Mouse (Mus musculus) limb, embryonic 12.5 days (tissue): ENCODE data around the gene Gm42420. TPM values are rescaled to one million over a fixed set of nuclear protein-coding genes. Genes with fewer than 3 reads are reported as not detected.

Experiments
- ATAC-seq: fragments of 200-750 bp; cut with Nextera tagmentation; 2 replicates; pipeline ENCODE4 v1.8.0; 2017; ENCODE audit warnings: low read depth, moderate TSS enrichment; ENCODE audit not compliant: insufficient number of reproducible peaks, insufficient read depth, low FRiP score, low TSS enrichment
- H3K27ac ChIP-seq: fragments of 300-500 bp; sonication (generic); 2 replicates; pipeline ENCODE4 v1.5.1; 2016; ENCODE audit warnings: mild to moderate bottlenecking, moderate library complexity
- H3K27me3 ChIP-seq: fragments of 300-500 bp; sonication (generic); 2 replicates; pipeline ENCODE4 v1.6.1; 2016; ENCODE audit warnings: mild to moderate bottlenecking, moderate library complexity
- H3K36me3 ChIP-seq: fragments of 300-500 bp; sonication (generic); 2 replicates; pipeline ENCODE4 v1.6.1; 2016; ENCODE audit warnings: mild to moderate bottlenecking, moderate library complexity
- H3K4me1 ChIP-seq: fragments of 300-500 bp; sonication (generic); replicated peaks from 2 replicates; pipeline ENCODE4 v1.6.1; 2016
- H3K4me2 ChIP-seq: fragments of 300-500 bp; sonication (generic); 2 replicates; pipeline ENCODE4 v1.6.1; 2016; ENCODE audit warnings: mild to moderate bottlenecking, moderate library complexity
- H3K4me3 ChIP-seq: fragments of 300-500 bp; sonication (generic); replicated peaks from 2 replicates; pipeline ENCODE4 v1.5.1; 2016; ENCODE audit warnings: mild to moderate bottlenecking
- H3K9ac ChIP-seq: fragments of 300-500 bp; sonication (generic); replicated peaks from 2 replicates; pipeline ENCODE4 v1.6.1; 2016; ENCODE audit warnings: mild to moderate bottlenecking, moderate library complexity
- H3K9me3 ChIP-seq: fragments of 300-500 bp; sonication (generic); 2 replicates; pipeline ENCODE4 v1.6.1; 2016; ENCODE audit warnings: mild to moderate bottlenecking, moderate library complexity
- WGBS: fragments of 180-500 bp; shearing (Covaris S2); methylation state at CpG from one replicate; pipeline ENCODE4 v1.1.7; 2016; 5-methylcytosine and 5-hydroxymethylcytosine counted together
- polyA plus RNA-seq: library from polyadenylated mRNA; unstranded; fragments of >200 nt; fragmentation: Nextera tagmentation; extraction: Ambion mirVana; gene quantifications from 2 replicates; pipeline ENCODE4 v1.2.1, GENCODE M21; 2016

Gm42420 gene
- polyA plus RNA-seq, 1 experiment from 2014 or later, result 1.0 TPM

DNA sequence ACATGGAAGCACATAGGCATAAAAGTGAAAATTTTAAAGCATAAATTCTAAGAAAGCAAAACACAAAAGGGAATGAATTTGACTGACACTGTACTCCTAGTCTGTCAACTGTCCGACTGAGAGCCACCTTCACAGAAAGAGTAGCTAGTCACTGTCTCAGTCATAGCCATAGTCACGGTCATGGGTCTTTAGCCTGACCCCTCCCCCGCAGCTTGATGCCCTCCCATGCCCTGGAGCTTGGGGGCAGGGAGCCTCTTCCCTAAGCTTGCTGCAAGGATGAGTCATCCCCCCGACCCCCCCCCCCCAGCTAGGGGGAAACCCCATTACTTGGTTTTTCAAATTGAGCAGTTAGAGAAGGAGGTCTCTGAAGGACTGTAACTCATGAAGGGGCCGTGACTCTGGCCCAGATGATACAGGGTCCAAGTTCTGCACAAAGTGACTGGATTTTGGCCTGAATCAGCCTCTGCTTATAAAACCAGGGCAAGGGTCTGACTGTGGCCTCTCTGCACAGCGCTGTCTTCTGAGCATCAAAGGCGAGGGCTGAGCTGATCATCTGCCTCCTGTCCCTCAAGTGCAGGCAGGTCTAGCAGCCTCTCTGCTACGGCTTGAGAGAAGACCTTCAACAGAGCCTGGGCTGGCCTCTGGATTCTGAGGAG lies 33.4 kb upstream of the Gm42420 start:
- no peak overlapping the region for H3K27ac ChIP-seq
- 68% methylated on average over 8 of the region's 8 CpGs for WGBS
- no peaks in the 10 kb centered on the region for H3K9me3 ChIP-seq
- H3K36me3 ChIP-seq, result peaks cover 26% of the 10 kb centered on the region
- no peak overlapping the region for H3K9ac ChIP-seq
- no peak for ATAC-seq
- H3K4me3 ChIP-seq, result no peak overlapping the region
- peaks cover 21% of the 10 kb centered on the region for H3K4me1 ChIP-seq
- no peak overlapping the region for H3K4me2 ChIP-seq
- H3K27me3 ChIP-seq, result no peaks in the 10 kb centered on the region

DNA sequence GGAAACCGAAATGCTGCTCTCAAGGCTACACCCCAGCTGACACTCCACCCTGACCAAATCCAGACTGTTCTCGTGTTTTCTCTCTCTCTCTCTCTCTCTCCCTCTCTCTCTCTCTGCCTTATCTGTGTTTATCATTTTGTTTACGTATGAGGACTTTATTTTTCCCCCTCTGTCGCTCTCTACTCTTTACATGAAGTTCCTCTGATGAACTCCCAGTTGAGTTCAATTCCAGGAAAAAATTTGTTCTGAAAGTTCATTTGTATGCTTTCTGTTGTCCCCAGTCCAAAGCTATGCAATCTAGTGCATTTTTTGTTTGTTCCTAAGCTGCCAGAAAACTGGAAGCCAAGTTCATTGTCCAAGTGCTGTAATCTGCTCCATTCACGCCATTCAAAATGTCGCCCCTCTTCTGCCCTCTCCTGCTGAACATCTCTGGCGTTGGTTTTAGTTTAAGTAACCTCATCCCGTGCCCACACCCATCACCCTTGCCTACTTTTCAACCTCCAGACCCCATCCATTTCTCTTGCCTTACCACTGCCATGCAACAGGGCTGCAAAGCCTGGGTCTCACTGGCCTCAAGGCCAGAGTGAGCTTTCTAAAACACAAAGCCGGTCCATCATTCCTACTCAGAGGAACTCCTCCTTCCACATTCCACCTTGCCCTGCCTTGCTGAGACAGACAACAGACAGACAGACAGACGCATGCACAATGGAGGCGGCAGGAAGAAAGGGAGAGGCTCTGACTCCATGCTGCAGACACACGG lies 30.5 kb upstream of the Gm42420 start:
- Histone ChIP-seq H3K4me2 (peak overlapping the region; percentile 78), H3K27me3 (no peaks in the 10 kb centered on the region), H3K9ac (no peak overlapping the region), H3K27ac (no peak overlapping the region), H3K4me3 (peak overlapping the region; percentile 93; the same call in 1 of the 2 replicates), H3K36me3 (peaks cover 22% of the 10 kb centered on the region), H3K9me3 (no peaks in the 10 kb centered on the region), H3K4me1 (peaks cover 40% of the 10 kb centered on the region)
- no peak for ATAC-seq
- 83% methylated on average over 12 of the region's 12 CpGs for WGBS

DNA sequence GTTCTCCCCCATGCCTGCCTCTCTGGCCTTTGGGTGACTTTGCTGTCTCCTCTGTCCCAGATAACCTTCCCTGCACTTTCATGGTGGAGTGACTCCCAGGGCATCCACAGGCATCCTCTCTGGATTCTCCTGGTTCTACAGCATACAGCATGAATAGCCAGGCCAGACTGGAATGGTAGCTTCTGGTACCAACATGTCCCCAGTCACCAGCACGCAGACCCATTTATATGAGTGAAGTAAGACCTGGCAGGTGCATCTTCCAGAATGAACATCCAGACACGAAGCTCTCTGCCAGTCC lies 30.0 kb upstream of the Gm42420 start:
- no peak for ATAC-seq
- Histone ChIP-seq H3K4me3 (peak overlapping the region; percentile 93), H3K4me1 (peaks cover 40% of the 10 kb centered on the region), H3K9me3 (no peaks in the 10 kb centered on the region), H3K9ac (no peak overlapping the region), H3K27me3 (no peaks in the 10 kb centered on the region), H3K36me3 (peaks cover 22% of the 10 kb centered on the region), H3K4me2 (peak overlapping the region; percentile 78), H3K27ac (no peak overlapping the region)
- WGBS, result 72% methylated on average over 2 of the region's 2 CpGs

DNA sequence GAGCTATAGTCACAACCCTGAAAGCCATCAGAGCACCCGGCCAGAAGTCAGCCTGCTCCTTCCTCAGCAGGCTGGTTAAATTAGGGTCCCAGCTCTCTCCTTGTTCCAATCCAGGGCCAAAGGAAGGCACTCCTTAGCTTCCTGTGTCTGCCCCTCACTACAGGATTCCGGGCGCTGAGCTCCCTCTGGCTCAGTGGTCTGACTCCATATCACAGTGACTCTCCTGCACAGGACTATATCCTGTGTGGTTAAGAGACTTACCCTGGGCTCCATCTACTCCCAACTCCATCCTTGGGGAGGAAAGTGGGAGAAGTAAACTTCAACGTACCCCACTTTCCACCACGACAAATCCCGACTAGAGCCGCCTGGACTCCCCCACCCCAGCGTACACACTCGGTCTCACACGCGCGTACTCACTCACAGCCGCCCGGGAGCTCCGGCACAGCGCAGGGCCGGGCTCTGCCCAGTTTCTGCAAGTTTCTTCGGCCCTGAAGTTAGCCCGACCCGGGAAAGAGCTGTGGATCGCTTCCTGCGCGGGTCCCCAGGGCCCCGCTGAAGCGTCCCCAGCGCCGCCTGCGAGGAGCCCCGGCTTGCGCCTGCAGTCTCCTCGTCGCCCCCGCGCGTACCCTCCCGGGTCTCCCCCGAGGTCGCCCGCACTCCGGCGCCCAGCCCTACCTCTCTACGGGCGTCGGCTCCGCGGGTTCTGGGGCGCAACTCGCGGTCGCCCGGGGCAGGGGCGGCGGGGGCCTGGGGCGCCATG lies 28.5 kb upstream of the Gm42420 start:
- peak; percentile 54 for ATAC-seq
- Histone ChIP-seq H3K27me3 (no peaks in the 10 kb centered on the region), H3K27ac (peak overlapping the region; percentile 97), H3K4me3 (peak overlapping the region; percentile 93), H3K4me2 (peak overlapping the region; percentile 78), H3K9ac (peak overlapping the region; percentile 94), H3K36me3 (peaks cover 13% of the 10 kb centered on the region), H3K4me1 (peaks cover 38% of the 10 kb centered on the region), H3K9me3 (no peaks in the 10 kb centered on the region)
- under 1% methylated on average over 46 of the region's 54 CpGs for WGBS

DNA sequence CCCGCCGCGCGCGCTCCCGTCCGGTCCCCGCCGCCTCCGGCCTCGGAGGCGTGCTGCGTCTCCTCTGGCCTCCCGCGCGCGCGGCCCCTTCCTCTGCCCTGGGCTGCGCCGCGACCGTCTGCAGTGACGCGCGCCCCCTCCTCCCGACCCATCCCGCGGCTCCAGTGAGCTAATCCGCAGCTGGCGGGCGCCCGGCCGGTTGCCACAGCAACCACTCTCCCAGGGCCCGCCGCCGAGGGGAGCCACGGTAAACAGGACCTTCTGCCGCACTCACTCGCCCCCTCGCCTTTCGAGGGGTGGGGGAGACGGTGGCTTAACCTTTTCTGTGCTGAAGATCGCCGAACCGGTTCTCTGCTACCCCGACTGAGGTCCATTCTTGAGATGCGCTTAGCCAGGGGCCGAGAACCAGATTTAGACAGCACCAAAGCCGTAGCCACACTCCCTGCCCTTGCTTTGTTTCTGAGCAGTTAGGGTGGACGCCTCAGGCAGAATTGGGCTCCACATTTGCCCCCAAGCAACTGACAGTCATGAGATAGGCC lies 27.8 kb upstream of the Gm42420 start, which contains the start of gene Dennd2a:
Dennd2a (minus strand) TSS at position 145 of the 539 bp plus-strand sequence.
- 1% methylated on average over 49 of the region's 50 CpGs for WGBS
- H3K4me1 ChIP-seq, result peaks cover 35% of the 10 kb centered on the region
- peak within 1 kb of the TSS; percentile 94 for H3K9ac ChIP-seq
- no peaks in the 10 kb centered on the region for H3K9me3 ChIP-seq
- peak; percentile 93 for ATAC-seq
- H3K27me3 ChIP-seq, result no peaks in the 10 kb centered on the region
- H3K27ac ChIP-seq, result peak within 1 kb of the TSS; percentile 97
- H3K4me2 ChIP-seq, result peak within 1 kb of the TSS; percentile 78
- H3K36me3 ChIP-seq, result peaks cover 13% of the 10 kb centered on the region
- H3K4me3 ChIP-seq, result peak within 1 kb of the TSS; percentile 93

DNA sequence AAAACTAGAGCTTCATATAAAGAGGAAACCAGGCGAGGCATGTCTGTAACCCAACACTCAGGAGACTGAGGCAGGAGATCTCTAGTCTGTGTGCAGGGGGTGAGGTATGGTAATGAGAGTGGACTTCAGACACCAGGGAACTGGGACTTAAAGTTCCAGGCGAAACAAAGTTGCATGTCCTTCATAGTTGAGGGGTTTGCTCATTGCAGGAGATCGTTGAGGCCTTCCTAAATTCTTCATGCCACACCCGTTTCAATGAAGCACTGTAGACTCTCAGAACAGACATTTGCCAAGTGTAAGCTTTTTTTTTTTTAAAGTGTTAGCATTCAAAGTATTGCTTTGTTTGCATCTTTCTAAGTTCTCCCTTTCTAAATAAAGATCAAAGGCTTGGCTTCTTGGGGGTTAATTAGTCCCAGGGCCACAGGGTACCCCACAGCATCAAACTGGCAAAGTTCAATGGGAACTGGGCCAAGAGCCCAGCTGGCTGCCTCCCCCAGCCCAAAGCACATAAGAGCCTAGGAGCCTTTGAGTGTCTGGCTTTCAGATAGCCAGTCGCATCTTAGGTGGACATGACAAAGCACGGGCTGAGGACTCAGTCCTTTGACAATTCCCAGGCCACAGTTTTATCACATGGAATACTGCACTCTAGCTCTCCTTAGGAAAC lies 26.1 kb upstream of the Gm42420 start:
- Histone ChIP-seq H3K27ac (0 out of 2 replicates have a peak overlapping the region, but pooled peaks have one; percentile 41), H3K4me3 (no peak overlapping the region), H3K36me3 (peaks cover 5% of the 10 kb centered on the region; the same call in 1 of the 2 replicates), H3K4me2 (no peak overlapping the region), H3K9me3 (no peaks in the 10 kb centered on the region), H3K4me1 (peaks cover 35% of the 10 kb centered on the region), H3K27me3 (no peaks in the 10 kb centered on the region), H3K9ac (no peak overlapping the region)
- no peak for ATAC-seq
- WGBS, result 36% methylated on average over 6 of the region's 6 CpGs

DNA sequence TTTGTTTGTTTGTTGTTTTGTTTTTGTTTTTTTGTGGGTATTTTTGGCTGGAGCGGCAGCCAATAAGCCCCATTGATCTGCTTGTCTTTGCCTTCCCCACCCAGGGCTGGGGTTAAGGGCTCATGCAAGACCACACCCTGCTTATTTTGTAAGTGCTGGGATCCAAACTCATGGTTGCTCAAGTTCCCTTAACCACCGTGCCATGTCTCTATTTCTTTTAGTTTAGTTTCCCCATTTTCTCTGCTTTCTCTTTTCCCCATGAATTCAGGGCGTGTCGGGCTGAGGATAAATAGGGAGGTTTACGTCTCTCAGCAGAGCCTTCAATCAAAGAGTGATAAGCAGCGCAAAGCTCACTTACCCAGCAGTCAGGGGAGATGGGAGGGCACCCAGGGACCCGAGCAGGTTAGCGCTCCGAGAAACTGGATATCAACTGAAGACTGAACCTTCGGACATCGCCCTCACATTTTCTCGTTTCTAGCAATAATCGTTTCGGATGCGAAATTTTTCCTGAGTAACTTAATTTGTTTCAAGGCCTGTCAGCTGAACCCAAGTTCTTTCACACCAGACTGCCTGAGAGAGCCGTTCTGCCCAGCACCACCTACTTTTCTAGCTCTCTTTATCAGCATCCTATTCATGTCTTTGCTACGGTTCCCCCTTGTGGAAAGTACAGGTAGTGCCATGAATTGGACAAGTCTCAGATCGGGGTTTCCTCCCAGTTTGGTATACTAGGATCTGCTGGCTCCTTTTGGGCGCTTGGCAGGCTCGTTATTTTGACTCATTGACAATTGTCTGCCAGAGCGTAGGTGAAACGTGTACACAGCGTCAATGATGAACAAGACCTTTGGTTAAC lies 23.2 kb upstream of the Gm42420 start:
- 26% methylated on average over 23 of the region's 23 CpGs for whole genome bisulfite sequencing
- Histone ChIP-seq H3K36me3 (no peaks in the 10 kb centered on the region), H3K9me3 (no peaks in the 10 kb centered on the region), H3K27me3 (no peaks in the 10 kb centered on the region), H3K9ac (no peak overlapping the region), H3K4me2 (0 out of 2 replicates have a peak overlapping the region, but pooled peaks have one; percentile 9), H3K4me1 (peaks cover 19% of the 10 kb centered on the region), H3K27ac (no peak overlapping the region), H3K4me3 (no peak overlapping the region)
- ATAC-seq, result no peak

DNA sequence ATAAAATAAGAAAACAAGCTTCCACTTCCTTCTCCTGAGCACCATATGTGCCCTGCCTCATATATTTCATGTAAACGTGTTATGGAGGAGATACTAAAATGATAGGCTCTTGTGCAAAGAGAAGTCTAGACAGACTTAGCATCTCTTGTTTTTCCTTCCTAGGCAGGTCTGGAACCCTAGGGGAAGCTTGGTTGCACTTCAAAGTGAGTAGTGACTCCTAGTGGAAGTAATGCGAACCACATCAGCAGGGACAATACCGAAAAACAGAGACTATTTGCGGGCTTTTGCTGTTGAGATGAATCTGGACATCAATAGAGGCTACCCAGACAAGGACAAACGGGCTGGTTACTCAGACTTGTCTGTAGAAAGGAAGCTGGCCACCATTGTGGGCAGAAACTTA lies 18.0 kb upstream of the Gm42420 start:
- no peaks in the 10 kb centered on the region for H3K36me3 ChIP-seq
- no peak overlapping the region for H3K4me3 ChIP-seq
- no peak overlapping the region for H3K27ac ChIP-seq
- ATAC-seq, result no peak
- no peaks in the 10 kb centered on the region for H3K9me3 ChIP-seq
- WGBS, result 19% methylated on average over 5 of the region's 5 CpGs
- H3K4me2 ChIP-seq, result no peak overlapping the region
- no peaks in the 10 kb centered on the region for H3K4me1 ChIP-seq
- H3K9ac ChIP-seq, result no peak overlapping the region
- H3K27me3 ChIP-seq, result no peaks in the 10 kb centered on the region

DNA sequence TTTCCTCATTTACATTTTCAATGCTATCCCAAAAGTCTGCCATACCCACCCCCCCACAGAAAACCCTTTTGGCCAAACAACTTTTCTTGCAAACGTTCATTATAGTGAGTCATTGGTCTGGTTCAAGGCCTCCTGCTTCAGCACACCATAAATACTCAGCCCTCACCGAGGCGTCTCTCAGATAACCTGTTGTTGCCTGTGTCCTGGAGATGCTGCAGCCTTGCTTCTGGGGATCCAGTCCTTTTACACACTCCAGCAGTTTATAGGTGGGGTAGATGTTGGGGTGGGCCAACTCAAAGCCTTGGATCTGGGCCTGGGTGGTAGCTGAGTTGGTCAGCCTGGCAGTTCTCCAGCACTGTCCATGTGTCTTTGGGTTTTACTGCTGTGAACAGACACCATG lies 15.1 kb upstream of the Gm42420 start:
- 55% methylated on average over 3 of the region's 3 CpGs for WGBS
- no peak overlapping the region for H3K4me3 ChIP-seq
- no peak overlapping the region for H3K4me2 ChIP-seq
- no peaks in the 10 kb centered on the region for H3K36me3 ChIP-seq
- no peak for ATAC-seq
- no peaks in the 10 kb centered on the region for H3K27me3 ChIP-seq
- no peaks in the 10 kb centered on the region for H3K9me3 ChIP-seq
- H3K4me1 ChIP-seq, result peaks cover 12% of the 10 kb centered on the region
- no peak overlapping the region for H3K9ac ChIP-seq
- H3K27ac ChIP-seq, result no peak overlapping the region
